Mouse (Mus musculus): Measurements from ENCODE around the gene Gm7271.

Gene Gm7271

GRCm38 (mm10) chr5:76483811-76484210, at the start of gene Gm7271:
TSS of gene Gm7271 (plus strand) at chr5:76484040.
- no peak for DNase-seq (ENCODE audit: low read depth, low spot score)

- DNase-seq (ENCODE audit: low read depth, low spot score): no peak
These were observed 46.7 kb upstream of the Gm7271 start for GRCm38 (mm10) chr5:76437100-76437499.

- no peak for DNase-seq (ENCODE audit: low read depth, low spot score)
These were observed 46.1 kb upstream of the Gm7271 start for GRCm38 (mm10) chr5:76437696-76438095.

GRCm38 (mm10) chr5:76441431-76441830, 42.4 kb upstream of the Gm7271 start:
- DNase-seq (ENCODE audit: low read depth, low spot score): no peak

- no peak for DNase-seq (ENCODE audit: low read depth, low spot score)
These were observed 8.9 kb upstream of the Gm7271 start for GRCm38 (mm10) chr5:76474931-76475330.

GRCm38 (mm10) chr5:76476873-76477272, 7.0 kb upstream of the Gm7271 start:
- no peak for DNase-seq (ENCODE audit: low read depth, low spot score)

GRCm38 (mm10) chr5:76477764-76478163, 6.1 kb upstream of the Gm7271 start:
- no peak for DNase-seq (ENCODE audit: low read depth, low spot score)

GRCm38 (mm10) chr5:76495126-76495525, 11.3 kb downstream of the Gm7271 start:
- no peak for DNase-seq (ENCODE audit: low read depth, low spot score)

- peak; percentile 29 for DNase-seq (ENCODE audit: low read depth, low spot score)
These were observed 38.6 kb downstream of the Gm7271 start for GRCm38 (mm10) chr5:76522446-76522845.

GRCm38 (mm10) chr5:76524623-76525022, 40.8 kb downstream of the Gm7271 start:
- peak; percentile 72 for DNase-seq (ENCODE audit: low read depth, low spot score)

- DNase-seq (ENCODE audit: low read depth, low spot score): no peak
These were observed 41.2 kb downstream of the Gm7271 start for GRCm38 (mm10) chr5:76525066-76525465.

GRCm38 (mm10) chr5:76525829-76526228, 42.0 kb downstream of the Gm7271 start:
- peak; percentile 59 for DNase-seq (ENCODE audit: low read depth, low spot score)

- DNase-seq (ENCODE audit: low read depth, low spot score): peak; percentile 96
These were observed 45.3 kb downstream of the Gm7271 start, which contains the start of gene Exoc1 for GRCm38 (mm10) chr5:76529040-76529703. TSS of gene Exoc1 (plus strand) at chr5:76529311.

GRCm38 (mm10) chr5:76529704-76530066, 45.8 kb downstream of the Gm7271 start:
- DNase-seq (ENCODE audit: low read depth, low spot score): no peak

- DNase-seq (ENCODE audit: low read depth, low spot score): no peak
These were observed 49.3 kb downstream of the Gm7271 start for GRCm38 (mm10) chr5:76533186-76533585.

GRCm38 (mm10) chr5:76536231-76536630, 52.4 kb downstream of the Gm7271 start:
- DNase-seq (ENCODE audit: low read depth, low spot score): no peak

- DNase-seq (ENCODE audit: low read depth, low spot score): no peak
These were observed 53.7 kb downstream of the Gm7271 start for GRCm38 (mm10) chr5:76537578-76537977.

- no peak for DNase-seq (ENCODE audit: low read depth, low spot score)
These were observed 56.3 kb downstream of the Gm7271 start for GRCm38 (mm10) chr5:76540181-76540580.

- peak; percentile 27 for DNase-seq (ENCODE audit: low read depth, low spot score)
These were observed 57.0 kb downstream of the Gm7271 start for GRCm38 (mm10) chr5:76540842-76541241.

- no peak for DNase-seq (ENCODE audit: low read depth, low spot score)
These were observed 59.4 kb downstream of the Gm7271 start for GRCm38 (mm10) chr5:76543200-76543599.

GRCm38 (mm10) chr5:76550426-76550825, 66.6 kb downstream of the Gm7271 start:
- no peak for DNase-seq (ENCODE audit: low read depth, low spot score)

GRCm38 (mm10) chr5:76565321-76565720, 81.5 kb downstream of the Gm7271 start:
- peak; percentile 78 for DNase-seq (ENCODE audit: low read depth, low spot score)
